Mouse (Mus musculus) forebrain, embryonic 16.5 days (tissue): ENCODE data around the gene Tead2. TPM values are rescaled to one million over a fixed set of nuclear protein-coding genes. Genes with fewer than 3 reads are reported as not detected.

Experiments
- ATAC-seq: fragments of 200-750 bp; cut with Nextera tagmentation; 2 replicates; pipeline ENCODE4 v1.8.0; 2017; ENCODE audit warnings: mild to moderate bottlenecking, moderate library complexity
- H3K27ac ChIP-seq: fragments of 300-500 bp; sonication (generic); 2 replicates; pipeline ENCODE4 v1.5.1; 2014; ENCODE audit warnings: low read length, control low read depth
- H3K27me3 ChIP-seq: fragments of 300-500 bp; sonication (generic); replicated peaks from 2 replicates; pipeline ENCODE4 v1.6.1; 2014; ENCODE audit warnings: low read length; ENCODE audit not compliant: control insufficient read depth, insufficient read depth
- H3K36me3 ChIP-seq: fragments of 300-500 bp; sonication (generic); 2 replicates; pipeline ENCODE4 v1.6.1; 2014; ENCODE audit not compliant: control insufficient read depth, insufficient read depth
- H3K4me1 ChIP-seq: fragments of 300-500 bp; sonication (generic); replicated peaks from 2 replicates; pipeline ENCODE4 v1.6.1; 2014; ENCODE audit warnings: low read length; ENCODE audit not compliant: control insufficient read depth, insufficient read depth
- H3K4me2 ChIP-seq: fragments of 300-500 bp; sonication (generic); 2 replicates; pipeline ENCODE4 v1.6.1; 2014; ENCODE audit warnings: mild to moderate bottlenecking, low read length, control low read depth
- H3K4me3 ChIP-seq: fragments of 300-500 bp; sonication (generic); replicated peaks from 2 replicates; pipeline ENCODE4 v1.5.1; 2014; ENCODE audit warnings: mild to moderate bottlenecking, low read length, control low read depth
- H3K9ac ChIP-seq: fragments of 300-500 bp; sonication (generic); replicated peaks from 2 replicates; pipeline ENCODE4 v1.6.1; 2014; ENCODE audit warnings: low read depth, low read length, control low read depth
- H3K9me3 ChIP-seq: fragments of 300-500 bp; sonication (generic); 2 replicates; pipeline ENCODE4 v1.6.1; 2016; ENCODE audit warnings: low read length; ENCODE audit not compliant: control insufficient read depth
- WGBS: fragments of 180-500 bp; shearing (Covaris S2); extraction: QIAGEN DNeasy Blood & Tissue Kit; methylation state at CpG from one replicate; pipeline ENCODE4 v1.1.7; 2014; 5-methylcytosine and 5-hydroxymethylcytosine counted together
- polyA plus RNA-seq: library from polyadenylated mRNA; unstranded; fragments of >200 nt; fragmentation: Nextera tagmentation; extraction: Ambion mirVana; gene quantifications from 2 replicates; pipeline ENCODE4 v1.2.1, GENCODE M21; 2015

Tead2 gene
- polyA plus RNA-seq, 1 experiment from 2014 or later, result 79.5 TPM

DNA sequence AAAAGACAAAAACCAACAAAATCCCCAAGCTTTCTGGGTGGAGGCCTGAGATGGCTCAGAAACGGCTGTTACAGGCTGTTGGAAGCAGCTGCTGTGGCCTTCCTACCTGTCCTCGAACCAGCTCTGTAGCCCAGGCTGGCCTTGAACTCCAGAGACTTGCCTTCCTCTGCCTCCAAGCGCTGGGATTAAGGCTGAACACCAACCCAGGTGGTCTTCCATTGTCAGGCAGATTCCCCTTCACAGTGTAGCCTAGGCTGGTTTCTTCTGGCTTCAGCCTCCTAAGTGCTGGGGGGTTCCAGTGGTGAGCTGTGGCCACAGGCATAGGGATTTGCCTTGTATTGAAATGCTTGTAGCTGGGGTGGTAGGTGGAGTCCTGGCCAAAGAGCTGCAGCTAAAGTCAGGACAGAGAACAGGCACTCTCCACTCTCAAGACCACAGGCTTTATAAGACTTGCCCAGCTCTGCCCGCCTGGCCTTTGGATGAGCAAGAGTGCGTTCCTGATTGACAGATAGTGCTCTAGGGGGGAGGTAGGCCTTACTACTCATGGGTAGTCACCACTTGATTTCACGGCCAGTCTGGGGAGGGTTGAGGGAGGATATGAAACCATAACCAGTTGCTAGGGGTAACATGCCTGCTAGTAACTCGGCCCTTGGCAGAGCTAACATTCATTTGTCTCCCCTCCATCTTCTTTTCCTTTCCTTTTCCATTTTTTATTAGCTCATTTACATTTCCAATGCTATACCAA, 14.1 kb downstream of the Tead2 start:
- WGBS, result 86% methylated on average over 7 of the region's 7 CpGs
- H3K4me1 ChIP-seq, result peaks cover 17% of the 10 kb centered on the region
- no peak overlapping the region for H3K27ac ChIP-seq
- no peak overlapping the region for H3K4me3 ChIP-seq
- H3K4me2 ChIP-seq, result no peak overlapping the region
- ATAC-seq, result no peak
- no peaks in the 10 kb centered on the region for H3K27me3 ChIP-seq
- H3K9me3 ChIP-seq, result no peaks in the 10 kb centered on the region
- no peaks in the 10 kb centered on the region for H3K36me3 ChIP-seq
- no peak overlapping the region for H3K9ac ChIP-seq

GRCm38 (mm10) chr7:45231192-45231591, 15.6 kb downstream of the Tead2 start:
- no peaks in the 10 kb centered on the region for H3K9me3 ChIP-seq
- no peak for ATAC-seq

DNA sequence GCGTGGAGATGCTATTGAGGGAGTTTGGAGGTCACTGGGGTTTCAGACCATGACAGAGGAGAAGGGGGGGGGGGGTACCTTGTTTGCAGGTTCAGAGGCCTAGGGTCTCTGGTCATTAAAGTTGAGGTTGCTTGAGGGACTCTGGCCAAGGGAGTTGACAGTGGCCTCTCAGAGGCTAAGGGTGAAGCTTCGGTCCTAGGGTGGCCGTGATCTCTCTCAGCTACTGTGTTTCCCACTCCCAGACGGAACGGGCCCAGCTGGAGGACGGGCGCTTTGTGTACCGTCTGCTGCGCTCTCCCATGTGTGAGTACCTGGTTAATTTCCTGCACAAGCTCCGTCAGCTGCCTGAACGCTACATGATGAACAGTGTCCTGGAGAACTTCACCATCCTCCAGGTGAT, 16.4 kb downstream of the Tead2 start:
- no peak overlapping the region for H3K27ac ChIP-seq
- no peaks in the 10 kb centered on the region for H3K9me3 ChIP-seq
- 80% methylated on average over 11 of the region's 11 CpGs for whole genome bisulfite sequencing
- no peaks in the 10 kb centered on the region for H3K27me3 ChIP-seq
- H3K4me2 ChIP-seq, result no peak overlapping the region
- ATAC-seq, result no peak
- H3K9ac ChIP-seq, result no peak overlapping the region
- H3K36me3 ChIP-seq, result no peaks in the 10 kb centered on the region
- no peak overlapping the region for H3K4me3 ChIP-seq
- peaks cover 23% of the 10 kb centered on the region for H3K4me1 ChIP-seq

More at GRCm38 (mm10) chr7:45231192-45231591, 15.6 kb downstream of the Tead2 start:
- Histone ChIP-seq H3K4me3 (no peak overlapping the region), H3K36me3 (no peaks in the 10 kb centered on the region), H3K27me3 (no peaks in the 10 kb centered on the region), H3K4me2 (no peak overlapping the region), H3K9ac (no peak overlapping the region), H3K4me1 (peaks cover 23% of the 10 kb centered on the region), H3K27ac (no peak overlapping the region)
- WGBS, result 90% methylated on average over 12 of the region's 12 CpGs

GRCm38 (mm10) chr7:45232716-45233465, 17.3 kb downstream of the Tead2 start:
- 64% methylated on average over 13 of the region's 13 CpGs for WGBS
- H3K36me3 ChIP-seq, result no peaks in the 10 kb centered on the region
- H3K4me1 ChIP-seq, result peaks cover 23% of the 10 kb centered on the region
- H3K27me3 ChIP-seq, result no peaks in the 10 kb centered on the region
- ATAC-seq, result no peak
- no peak overlapping the region for H3K4me3 ChIP-seq
- H3K27ac ChIP-seq, result no peak overlapping the region
- H3K9ac ChIP-seq, result no peak overlapping the region
- no peaks in the 10 kb centered on the region for H3K9me3 ChIP-seq
- no peak overlapping the region for H3K4me2 ChIP-seq

DNA sequence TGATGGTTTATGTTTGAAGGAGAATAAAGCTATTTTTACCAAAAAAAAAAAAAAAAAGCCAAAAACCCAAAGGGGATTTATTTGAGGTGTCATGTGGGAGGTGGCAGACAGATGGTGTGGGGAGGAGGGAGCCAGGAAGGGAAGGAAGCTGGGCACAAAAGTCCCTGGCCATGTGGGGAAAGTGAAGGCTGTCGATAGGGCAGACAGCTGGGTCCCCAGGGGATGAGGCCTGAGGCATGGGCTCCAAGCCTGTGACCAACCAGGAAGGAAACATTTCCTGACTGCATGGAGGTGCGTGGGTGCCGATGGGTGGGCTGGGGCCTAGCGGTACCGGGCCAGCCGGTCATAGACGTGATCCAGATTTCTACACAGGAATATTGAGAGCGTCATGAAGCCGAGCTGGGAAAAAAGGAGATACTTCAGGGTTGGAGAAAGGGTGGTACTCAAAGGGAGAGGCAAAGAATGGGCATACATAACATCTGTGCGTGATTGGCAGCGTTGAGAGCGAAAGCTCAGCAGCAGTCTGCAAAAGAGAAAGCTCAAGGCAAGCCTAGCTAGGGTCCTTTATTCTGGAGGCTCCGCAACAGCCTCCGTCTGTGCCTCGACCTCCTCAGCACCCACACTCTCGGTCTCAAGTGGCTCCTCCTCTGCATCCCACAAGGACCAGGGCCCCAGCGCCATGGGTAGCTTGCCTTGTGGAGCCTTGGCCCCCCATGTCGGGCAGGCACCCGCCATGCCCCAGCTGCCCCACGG, 18.2 kb downstream of the Tead2 start:
- Histone ChIP-seq H3K27ac (peak overlapping the region; percentile 66), H3K27me3 (0 out of 2 replicates have a peak, but pooled peaks cover 8% of the 10 kb centered on the region), H3K9ac (peak overlapping the region; percentile 38; the same call in 1 of the 2 replicates), H3K4me1 (peaks cover 23% of the 10 kb centered on the region), H3K9me3 (no peaks in the 10 kb centered on the region), H3K36me3 (no peaks in the 10 kb centered on the region), H3K4me3 (peak overlapping the region; percentile 2; the same call in 1 of the 2 replicates), H3K4me2 (peak overlapping the region; percentile 43)
- 13% methylated on average over 20 of the region's 20 CpGs for WGBS
- ATAC-seq, result peak; percentile 24; the same call in 1 of the 2 replicates

DNA sequence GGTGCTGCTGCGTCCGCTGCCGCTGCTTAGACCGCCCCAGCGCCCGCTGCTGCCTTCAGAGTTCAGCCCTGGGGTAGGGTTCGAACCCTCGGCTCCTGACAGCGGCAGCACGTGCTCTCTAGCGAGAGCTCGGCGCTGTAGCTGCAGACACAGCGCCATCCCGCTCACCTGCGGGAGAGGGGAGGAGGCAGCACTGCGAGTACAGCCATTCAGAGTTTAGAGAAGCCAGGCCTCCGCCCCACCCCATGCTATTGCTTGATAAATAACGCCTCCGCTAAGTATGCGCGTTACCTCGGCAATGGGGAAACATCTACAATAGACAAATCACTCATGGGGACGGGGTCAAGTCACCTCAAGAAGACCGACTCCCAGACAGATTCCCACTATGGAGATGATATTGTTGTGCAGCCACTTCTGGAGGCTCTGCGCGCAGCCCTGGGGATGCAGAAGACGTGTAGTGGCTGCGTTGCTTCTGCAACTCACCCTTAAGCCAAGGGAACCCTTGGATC, 18.8 kb downstream of the Tead2 start:
- Histone ChIP-seq H3K4me1 (peaks cover 23% of the 10 kb centered on the region), H3K9ac (peak overlapping the region; percentile 38; the same call in 1 of the 2 replicates), H3K27me3 (peaks cover 11% of the 10 kb centered on the region; the same call in 1 of the 2 replicates), H3K4me2 (peak overlapping the region; percentile 43), H3K4me3 (peak overlapping the region; percentile 2; the same call in 1 of the 2 replicates), H3K27ac (peak overlapping the region; percentile 66), H3K9me3 (no peaks in the 10 kb centered on the region), H3K36me3 (no peaks in the 10 kb centered on the region)
- WGBS, result 9% methylated on average over 29 of the region's 29 CpGs
- ATAC-seq, result 0 out of 2 replicates have a peak, but pooled peaks have one; percentile 22

- peak overlapping the region; percentile 5; the same call in 1 of the 2 replicates for H3K27ac ChIP-seq
- H3K9me3 ChIP-seq, result no peaks in the 10 kb centered on the region
- H3K4me3 ChIP-seq, result peak overlapping the region; percentile 2; the same call in 1 of the 2 replicates
- WGBS, result 8% methylated on average over 21 of the region's 21 CpGs
- H3K36me3 ChIP-seq, result no peaks in the 10 kb centered on the region
- peak overlapping the region; percentile 43 for H3K4me2 ChIP-seq
- H3K4me1 ChIP-seq, result peaks cover 23% of the 10 kb centered on the region
- ATAC-seq, result peak; percentile 75
- peak overlapping the region; percentile 38; the same call in 1 of the 2 replicates for H3K9ac ChIP-seq
- peaks cover 14% of the 10 kb centered on the region; the same call in 1 of the 2 replicates for H3K27me3 ChIP-seq
These were observed 19.5 kb downstream of the Tead2 start for GRCm38 (mm10) chr7:45234922-45235571.

DNA sequence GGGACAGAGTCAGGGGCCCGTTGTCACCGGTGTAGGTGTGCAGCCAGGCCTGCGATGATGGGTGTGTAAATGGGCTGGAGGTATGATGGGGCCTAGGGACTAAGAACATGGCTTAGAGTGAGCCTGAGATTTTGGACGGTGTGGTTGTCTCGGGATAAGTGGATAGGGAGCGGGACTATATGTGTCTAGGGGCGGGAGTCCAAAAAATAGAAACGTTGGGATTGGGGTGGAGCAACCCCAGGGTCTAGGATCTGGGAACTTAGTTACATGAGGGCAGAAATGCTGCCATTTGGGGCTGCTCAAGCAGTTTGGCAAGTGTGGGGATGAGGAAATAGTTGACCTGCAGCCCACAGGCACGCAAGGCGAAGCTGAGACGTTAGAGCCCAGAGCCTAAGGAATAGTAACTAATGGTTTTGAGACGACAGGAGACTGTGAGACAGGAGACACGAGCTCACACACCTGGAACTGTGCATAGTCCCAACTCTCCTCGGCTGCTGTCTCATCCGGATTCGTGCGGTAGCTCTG, 20.2 kb downstream of the Tead2 start:
- peak overlapping the region; percentile 12; the same call in 1 of the 2 replicates for H3K9ac ChIP-seq
- WGBS, result 33% methylated on average over 17 of the region's 17 CpGs
- no peaks in the 10 kb centered on the region for H3K9me3 ChIP-seq
- peaks cover 27% of the 10 kb centered on the region for H3K4me1 ChIP-seq
- H3K27me3 ChIP-seq, result peaks cover 14% of the 10 kb centered on the region
- peak overlapping the region; percentile 5; the same call in 1 of the 2 replicates for H3K27ac ChIP-seq
- no peaks in the 10 kb centered on the region for H3K36me3 ChIP-seq
- no peak; the same call in 1 of the 2 replicates for ATAC-seq
- H3K4me2 ChIP-seq, result peak overlapping the region; percentile 43
- H3K4me3 ChIP-seq, result peak overlapping the region; percentile 2; the same call in 1 of the 2 replicates
